Mouse (Mus musculus) gastrocnemius, postnatal 14 days (tissue): Measurements from ENCODE around the gene Epha7. TPM values are rescaled to one million over a fixed set of nuclear protein-coding genes. Genes with fewer than 3 reads are reported as not detected.

Experiments
- DNase-seq: peaks from one replicate; pipeline ENCODE4 v3.0.0; 2021; ENCODE audit warnings: mixed read lengths
- intact Hi-C: fragments of 180-260 bp; cut with DNase I; formaldehyde crosslinking; loops from one replicate; pipeline ENCODE4 v1.15.1; 2025; ENCODE audit warnings: low total_unique reads
- total RNA-seq, 2 experiments: library from RNA; stranded (reverse); gene quantifications; 2 replicates each; pipeline ENCODE4 v1.2.3; 2021

Gene Epha7
- total RNA-seq, 2 experiments from 2014 or later: 1.5 to 2.8 TPM

- no peak for DNase-seq
- intact Hi-C loops: no loop called here
Observed at GRCm38 (mm10) chr4:28895480-28895879, 82.5 kb downstream of the Epha7 start.

GRCm38 (mm10) chr4:28899373-28899772, 86.4 kb downstream of the Epha7 start:
- no peak for DNase-seq
- intact Hi-C loops: no loop called here

GRCm38 (mm10) chr4:28899783-28900182, 86.9 kb downstream of the Epha7 start:
- no peak for DNase-seq

GRCm38 (mm10) chr4:28901496-28901895, 88.6 kb downstream of the Epha7 start:
- no peak for DNase-seq
- intact Hi-C loops: no loop called here

More at GRCm38 (mm10) chr4:28899783-28900182, 86.9 kb downstream of the Epha7 start:
- intact Hi-C loops: no loop called here

- intact Hi-C loops: no loop called here
- no peak for DNase-seq
Observed at GRCm38 (mm10) chr4:28902004-28902704, 89.2 kb downstream of the Epha7 start.

- intact Hi-C loops: no loop called here
- DNase-seq: no peak
Observed at GRCm38 (mm10) chr4:28906985-28907384, 94.1 kb downstream of the Epha7 start.

- intact Hi-C loops: no loop called here
- no peak for DNase-seq
Observed at GRCm38 (mm10) chr4:28910127-28910526, 97.2 kb downstream of the Epha7 start.

- DNase-seq: no peak
Observed at GRCm38 (mm10) chr4:28912028-28912427, 99.1 kb downstream of the Epha7 start.

GRCm38 (mm10) chr4:28913613-28914012, 100.7 kb downstream of the Epha7 start:
- DNase-seq: no peak
- intact Hi-C loops: no loop called here

More at GRCm38 (mm10) chr4:28912028-28912427, 99.1 kb downstream of the Epha7 start:
- intact Hi-C loops: no loop called here

- DNase-seq: no peak
- intact Hi-C loops: no loop called here
Observed at GRCm38 (mm10) chr4:28920645-28921044, 107.7 kb downstream of the Epha7 start.

- intact Hi-C loops: no loop called here
Observed at GRCm38 (mm10) chr4:28926072-28926471, 113.1 kb downstream of the Epha7 start.

GRCm38 (mm10) chr4:28933431-28933830, 120.5 kb downstream of the Epha7 start:
- intact Hi-C loops: no loop called here
- DNase-seq: no peak

More at GRCm38 (mm10) chr4:28926072-28926471, 113.1 kb downstream of the Epha7 start:
- DNase-seq: no peak

- DNase-seq: no peak
- intact Hi-C loops: no loop called here
Observed at GRCm38 (mm10) chr4:28934802-28935201, 121.9 kb downstream of the Epha7 start.

- intact Hi-C loops: no loop called here
- DNase-seq: no peak
Observed at GRCm38 (mm10) chr4:28935567-28935966, 122.6 kb downstream of the Epha7 start.

- DNase-seq: no peak
- intact Hi-C loops: no loop called here
Observed at GRCm38 (mm10) chr4:28940710-28941109, 127.8 kb downstream of the Epha7 start.

GRCm38 (mm10) chr4:28944237-28944636, 131.3 kb downstream of the Epha7 start:
- intact Hi-C loops: no loop called here
- no peak for DNase-seq

GRCm38 (mm10) chr4:28960889-28961560, 148.1 kb downstream of the Epha7 start:
- intact Hi-C loops: no loop called here
- no peak for DNase-seq

- intact Hi-C loops: no loop called here
Observed at GRCm38 (mm10) chr4:28967584-28968315, 154.8 kb downstream of the Epha7 start.

GRCm38 (mm10) chr4:28998462-28999286, 185.7 kb downstream of the Epha7 start:
- intact Hi-C loops: no loop called here
- DNase-seq: no peak

More at GRCm38 (mm10) chr4:28967584-28968315, 154.8 kb downstream of the Epha7 start:
- DNase-seq: no peak

- no peak for DNase-seq
Observed at GRCm38 (mm10) chr4:28999287-28999595, 186.3 kb downstream of the Epha7 start.

More at GRCm38 (mm10) chr4:28999287-28999595, 186.3 kb downstream of the Epha7 start:
- intact Hi-C loops: no loop called here
